Mouse (Mus musculus) stomach, postnatal 0 days (tissue): Measurements from ENCODE around the gene Ptpn9.

Experiments
- CTCF ChIP-seq: IDR thresholded peaks from 2 replicates; pipeline ENCODE4 v1.5.1; 2016; ENCODE audit warnings: antibody characterized with exemption, low read depth, mild to moderate bottlenecking, moderate library complexity
- EP300 ChIP-seq: optimal IDR thresholded peaks from 2 replicates; pipeline ENCODE3; 2016; ENCODE audit warnings: antibody characterized with exemption

DNA sequence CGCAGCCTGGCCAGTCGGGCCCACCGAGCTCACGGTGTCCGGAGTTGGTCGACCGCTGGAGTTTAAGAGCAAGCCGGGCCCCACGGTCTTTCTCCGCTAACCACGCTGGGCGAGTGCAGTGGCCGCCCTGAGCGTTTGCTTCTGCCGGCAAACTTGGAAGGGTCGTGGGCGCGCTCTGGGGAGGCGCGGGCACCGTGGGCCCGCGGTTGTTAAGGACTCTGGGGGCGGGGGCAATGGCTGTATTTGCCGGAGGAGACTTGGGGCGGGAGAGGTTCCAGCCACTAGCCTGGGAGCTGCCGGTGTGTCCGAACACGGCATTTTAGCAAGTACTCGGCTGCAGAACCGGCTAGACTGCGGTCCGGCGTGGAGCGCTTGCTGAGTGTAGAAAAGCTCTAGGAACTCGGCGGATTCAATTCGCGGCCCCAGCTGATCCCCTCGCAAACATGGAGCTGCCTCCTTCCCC, 77.8 kb downstream of the Ptpn9 start:
- TF ChIP-seq EP300 (peak; percentile 1), CTCF (no peak)
